Mouse (Mus musculus) lung, adult 18-20 months (tissue): Measurements from ENCODE around the gene Cebpg.

Experiments used
- DNase-seq, 2 experiments: peaks; one replicate each; pipeline ENCODE4 v3.0.0; 2022; ENCODE audit warnings: mixed read lengths in 2 of 2

Cebpg gene

DNA sequence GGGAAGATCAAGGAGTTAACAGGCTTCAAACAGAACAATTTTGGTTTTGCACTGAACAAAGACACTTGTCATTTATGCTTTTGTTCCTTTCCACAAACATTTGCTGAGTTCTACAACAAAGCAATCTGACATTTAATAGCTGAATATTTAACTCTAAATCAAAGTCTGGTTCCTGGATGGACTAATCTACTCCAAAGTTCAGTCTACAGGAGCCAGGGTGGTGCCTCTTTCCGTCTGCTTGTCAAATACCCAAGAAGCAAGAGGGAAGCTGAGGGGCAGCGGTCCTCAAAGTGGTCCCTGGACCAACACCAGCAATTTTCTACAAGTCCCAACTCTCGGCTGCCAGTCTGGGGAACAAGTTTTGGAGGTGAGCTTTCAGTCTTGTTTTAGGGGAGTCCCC lies 3.2 kb downstream of the Cebpg start:
- no peak for DNase-seq

DNA sequence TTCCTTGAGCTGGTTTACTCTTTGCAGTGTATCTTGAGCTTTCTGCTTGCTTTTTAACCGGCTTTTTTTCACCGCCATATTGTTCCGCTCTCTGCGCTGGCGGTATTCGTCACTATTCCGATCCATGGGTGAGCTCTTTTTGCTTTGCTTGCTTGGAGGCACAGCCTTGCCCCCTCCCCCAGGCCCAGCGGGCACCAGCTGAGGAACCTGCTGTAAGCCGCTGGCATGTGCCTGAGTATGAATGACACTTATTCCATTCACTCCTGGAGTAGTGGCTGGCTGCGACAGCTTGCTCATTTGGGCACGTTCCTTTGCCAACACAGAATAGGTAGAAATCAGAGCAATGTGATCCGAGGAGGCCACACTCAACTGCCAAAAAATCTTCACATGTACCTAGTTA lies 5.8 kb downstream of the Cebpg start:
- no peak for DNase-seq

DNA sequence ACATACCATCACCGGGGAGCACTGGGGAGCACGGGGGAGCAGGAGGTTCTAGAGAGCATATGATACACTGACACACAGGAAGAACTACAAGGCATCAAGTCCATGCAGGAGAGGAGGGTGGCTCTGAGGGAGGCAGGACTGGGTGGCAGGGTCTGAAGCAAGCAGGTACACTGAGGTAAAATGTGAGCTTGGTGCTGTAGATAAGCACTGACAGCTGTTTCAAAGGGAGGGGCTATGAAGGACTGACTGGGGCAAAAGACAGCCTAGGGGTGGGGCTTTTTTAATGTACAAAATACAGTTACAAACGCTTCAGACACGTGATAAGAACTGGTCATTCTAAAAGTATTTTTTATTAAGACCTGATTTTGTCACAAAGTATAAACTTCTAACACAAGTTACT lies 10.3 kb downstream of the Cebpg start:
- no peak for DNase-seq

DNA sequence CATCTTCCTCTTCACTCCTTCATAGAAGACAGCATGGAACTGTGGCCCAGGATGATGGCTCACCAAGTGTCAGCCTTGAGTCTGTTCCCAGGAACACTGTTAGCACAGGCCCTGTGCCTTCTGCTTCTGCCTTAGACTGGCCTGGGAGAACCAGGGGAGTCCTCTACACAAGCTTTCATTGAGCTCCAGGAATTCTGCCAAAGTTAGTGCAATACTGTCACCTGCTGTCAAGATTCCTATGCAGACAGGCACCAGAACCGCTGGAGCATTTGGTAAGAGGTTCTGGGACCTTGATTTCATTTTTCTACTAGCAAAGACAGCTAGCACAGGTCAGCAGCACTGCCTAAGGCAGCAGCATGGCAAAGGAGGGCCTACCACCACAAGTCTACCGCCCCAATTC lies 11.7 kb downstream of the Cebpg start:
- DNase-seq: no peak

DNA sequence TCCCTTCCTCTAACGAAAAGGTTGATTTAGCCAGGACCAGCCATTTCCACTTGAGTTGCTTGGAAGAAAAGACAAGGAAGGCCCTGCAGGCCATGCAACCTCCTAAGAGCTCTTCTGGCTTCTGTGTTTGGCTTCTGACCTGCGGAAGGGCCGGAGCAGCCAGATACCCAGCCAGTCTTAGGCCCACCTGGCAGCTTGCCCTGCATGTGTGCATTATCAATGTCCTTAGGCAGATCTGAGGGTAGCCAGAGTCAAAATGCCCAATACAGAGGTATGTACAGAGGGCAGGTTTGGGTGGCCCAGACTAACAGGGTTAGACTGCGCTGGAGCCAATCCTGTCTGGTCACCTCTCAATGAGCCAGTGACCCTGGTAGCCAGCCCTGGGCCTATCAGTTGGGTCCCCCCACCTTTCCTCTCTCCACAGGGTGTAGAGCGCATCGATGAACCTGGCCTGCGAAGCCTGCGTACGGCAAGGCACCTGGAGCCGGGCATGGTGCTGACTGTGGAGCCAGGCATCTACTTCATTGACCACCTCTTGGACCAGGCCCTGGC lies 13.0 kb downstream of the Cebpg start:
- no peak for DNase-seq

DNA sequence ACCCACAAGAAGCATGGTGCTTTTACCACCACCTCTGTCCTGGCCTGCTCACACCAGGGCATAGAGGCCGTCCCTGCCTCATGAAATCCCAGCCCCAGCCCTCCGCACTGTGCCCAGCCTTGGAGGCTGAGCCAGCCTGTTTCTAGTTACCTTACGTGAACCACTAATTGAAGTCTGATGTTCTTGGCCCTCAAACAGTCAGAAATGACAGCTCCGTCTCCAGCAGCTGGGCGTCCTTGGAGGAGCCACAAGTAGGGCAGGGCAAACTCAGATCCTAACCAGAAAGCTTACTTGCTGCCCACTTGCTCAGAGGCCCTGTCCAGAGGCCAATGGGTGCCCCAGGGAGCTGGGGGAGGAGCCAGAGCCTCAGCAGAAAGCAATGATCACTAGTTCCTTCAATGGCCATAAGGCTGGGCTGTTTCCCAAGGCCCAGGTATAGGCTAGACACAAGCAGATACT lies 13.6 kb downstream of the Cebpg start:
- peak; percentile 54 to 59 for DNase-seq

DNA sequence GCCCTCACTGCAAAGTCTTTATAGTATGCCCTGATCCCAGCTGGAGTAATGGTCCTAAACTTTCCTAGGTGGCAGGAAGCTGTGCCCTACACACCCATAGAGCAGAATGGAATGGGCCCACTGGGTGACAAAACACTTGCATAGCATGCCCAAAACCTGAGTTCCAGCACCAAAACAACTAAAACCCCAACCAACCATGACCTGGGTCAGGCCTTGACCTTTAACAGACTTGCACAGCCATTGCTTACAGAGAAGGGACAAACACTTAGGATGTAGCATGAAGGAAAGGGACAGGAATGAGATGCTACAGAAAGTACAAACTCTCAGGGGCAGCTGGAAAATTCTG lies 14.2 kb downstream of the Cebpg start:
- no peak for DNase-seq

DNA sequence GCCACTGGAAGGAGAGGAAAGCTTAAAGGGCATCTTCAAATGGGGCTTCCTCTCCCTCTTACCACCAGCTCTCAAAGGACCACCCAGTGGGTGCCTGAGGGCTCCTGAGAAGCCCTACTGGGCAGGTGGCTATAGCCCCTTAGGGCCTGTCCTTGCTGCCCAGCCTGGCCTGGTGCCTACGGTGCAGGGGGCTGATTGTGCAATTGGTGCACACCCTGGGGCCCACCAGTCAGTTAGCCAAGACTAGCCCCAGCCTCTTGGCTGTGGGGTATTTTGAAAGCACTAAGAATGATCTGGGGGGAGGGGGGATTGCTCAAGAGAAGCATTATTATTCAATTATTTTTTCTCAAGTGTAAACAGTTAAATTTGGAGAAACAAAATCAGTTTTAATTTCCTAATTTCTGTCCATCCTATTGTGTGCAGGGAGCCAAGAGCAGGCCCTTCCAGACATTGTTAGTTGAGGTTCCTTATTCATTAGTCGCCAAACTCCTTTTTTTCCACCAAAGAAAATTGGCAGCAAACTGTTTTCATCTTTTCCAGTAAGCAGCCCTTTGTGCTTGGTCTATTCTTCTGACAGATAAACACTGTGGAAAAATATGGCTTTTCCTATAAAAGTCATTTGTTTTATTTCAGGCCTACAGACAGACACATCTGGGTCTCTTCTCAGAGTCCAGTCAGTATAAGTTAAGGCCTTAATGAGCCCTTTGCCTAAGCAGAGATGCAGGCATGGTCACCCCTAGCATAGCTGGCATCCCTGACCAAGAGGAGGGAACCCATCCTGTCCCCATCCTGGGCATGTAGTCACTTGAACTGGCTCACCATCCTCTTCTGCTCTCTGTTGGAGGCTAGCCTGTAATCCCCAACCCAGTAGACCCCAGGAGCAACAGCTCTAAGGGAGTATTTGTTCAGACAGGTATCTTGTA lies 14.8 kb downstream of the Cebpg start:
- DNase-seq: peak; percentile 51 to 63

DNA sequence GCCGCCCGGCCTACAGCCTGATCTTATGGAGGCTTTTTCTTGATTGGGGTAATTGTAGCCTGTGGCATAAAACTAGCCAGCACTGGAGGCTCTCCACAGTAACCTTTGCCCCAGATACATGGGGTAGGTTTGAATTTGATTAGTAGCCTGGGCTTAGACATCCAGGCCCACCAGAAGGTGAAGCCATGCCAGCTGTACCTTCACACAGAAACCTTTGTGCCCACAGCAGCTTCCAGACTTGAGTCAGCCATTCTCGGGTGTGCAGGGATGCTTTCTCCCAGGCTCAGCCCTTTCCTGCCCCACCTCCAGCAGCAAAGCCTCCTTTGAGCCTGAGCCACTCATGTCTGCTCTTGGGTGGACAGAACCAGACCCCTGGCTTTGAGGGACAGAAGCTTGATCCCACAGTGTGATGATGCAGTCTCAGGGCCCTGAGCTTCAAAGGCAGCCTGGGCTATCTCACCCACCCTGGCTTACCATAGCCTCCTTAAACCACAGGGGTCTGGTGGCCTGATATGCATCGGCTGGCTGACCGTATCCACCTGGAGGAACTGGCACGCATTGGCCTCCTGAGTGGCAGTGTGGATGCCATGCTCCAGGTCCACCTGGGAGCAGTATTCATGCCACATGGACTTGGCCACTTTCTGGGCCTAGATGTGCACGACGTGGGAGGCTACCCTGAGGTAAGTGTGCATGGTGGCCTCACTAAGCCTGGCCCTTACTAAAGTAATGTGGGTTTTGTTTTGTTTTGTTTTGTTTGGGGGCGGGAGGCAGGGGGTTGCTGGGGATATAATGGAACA lies 16.0 kb downstream of the Cebpg start:
- DNase-seq: no peak

DNA sequence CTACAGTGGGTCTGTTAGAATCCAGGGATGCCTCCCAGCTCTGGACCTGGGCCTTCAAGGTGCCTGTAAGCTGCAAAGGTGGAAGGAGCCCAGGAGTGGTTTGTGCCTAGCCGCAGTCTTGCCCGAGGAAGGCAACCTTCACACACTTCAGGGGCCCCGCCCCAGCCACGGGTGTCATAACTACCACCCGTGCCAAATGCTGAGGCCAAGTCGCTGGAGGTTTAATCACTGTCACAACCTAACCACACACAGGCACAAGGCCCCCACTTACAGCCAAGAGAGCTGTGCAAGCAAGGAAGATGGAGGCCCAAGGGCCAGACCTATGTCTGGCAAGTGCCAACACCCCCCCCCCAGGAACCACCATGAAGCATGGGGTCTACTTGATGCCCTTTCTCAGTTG lies 19.0 kb downstream of the Cebpg start:
- peak; percentile 57 to 66 for DNase-seq

DNA sequence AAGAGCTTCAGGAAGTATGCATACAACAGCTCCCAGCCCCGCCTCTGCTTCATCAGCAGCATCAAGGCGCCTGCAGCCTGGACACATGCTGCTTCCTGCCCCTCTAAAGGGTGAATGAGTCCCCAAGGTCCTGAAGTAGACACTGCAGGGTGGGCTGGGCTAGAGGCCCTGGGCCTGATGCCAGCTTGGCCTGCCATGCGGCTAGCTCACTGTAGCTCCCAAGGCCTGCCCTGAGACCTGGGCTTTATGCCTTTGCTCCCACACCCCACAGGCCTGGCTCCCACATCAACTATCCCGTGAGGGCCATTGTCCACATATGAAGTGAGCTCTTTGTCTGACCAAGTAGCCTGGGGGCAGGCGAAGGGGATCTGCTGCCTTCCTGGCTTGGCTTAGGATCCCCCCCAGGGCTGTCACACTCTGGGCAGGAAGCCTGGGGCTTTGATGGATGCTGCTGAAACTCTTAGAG lies 20.1 kb downstream of the Cebpg start:
- no peak for DNase-seq

DNA sequence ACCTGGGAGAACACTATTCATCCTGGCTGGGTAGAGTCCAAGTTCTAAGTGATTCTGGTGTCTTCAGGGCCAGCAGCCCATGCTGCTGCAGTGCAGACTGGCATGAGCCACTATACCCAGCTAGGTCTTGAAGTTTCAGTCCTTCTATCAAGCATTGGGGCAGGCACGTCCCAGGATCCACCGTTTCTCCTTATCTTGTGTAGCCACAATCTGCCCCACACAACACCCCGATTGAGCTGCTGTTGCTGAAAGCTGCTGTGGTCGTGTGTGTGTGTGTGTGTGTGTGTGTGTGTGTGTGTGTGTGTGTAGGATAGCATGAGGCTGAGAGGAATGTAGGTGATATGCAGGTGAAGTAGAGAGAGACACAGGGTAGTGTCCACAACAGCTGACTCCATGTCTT lies 20.8 kb downstream of the Cebpg start:
- no peak for DNase-seq

DNA sequence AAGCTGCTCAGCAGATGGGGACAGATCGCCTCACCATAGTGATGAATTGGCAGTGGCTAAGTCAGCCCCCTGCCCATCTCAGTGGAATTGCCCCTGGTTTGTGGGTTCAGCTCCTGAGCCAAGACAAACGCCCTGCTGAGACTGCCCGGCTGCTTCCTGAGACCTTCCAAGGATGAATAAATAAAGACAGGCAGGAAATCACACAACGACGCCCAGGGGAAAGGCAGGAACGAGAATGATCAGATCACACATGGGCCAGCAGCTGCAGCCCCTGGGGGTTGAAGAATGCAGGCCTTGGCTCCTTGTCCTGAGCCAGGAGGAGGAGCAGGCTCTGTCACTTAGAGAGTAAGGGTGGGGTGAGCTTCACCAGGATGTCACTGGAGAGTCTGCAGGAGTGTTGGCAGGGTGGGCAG lies 21.2 kb downstream of the Cebpg start:
- DNase-seq: no peak

DNA sequence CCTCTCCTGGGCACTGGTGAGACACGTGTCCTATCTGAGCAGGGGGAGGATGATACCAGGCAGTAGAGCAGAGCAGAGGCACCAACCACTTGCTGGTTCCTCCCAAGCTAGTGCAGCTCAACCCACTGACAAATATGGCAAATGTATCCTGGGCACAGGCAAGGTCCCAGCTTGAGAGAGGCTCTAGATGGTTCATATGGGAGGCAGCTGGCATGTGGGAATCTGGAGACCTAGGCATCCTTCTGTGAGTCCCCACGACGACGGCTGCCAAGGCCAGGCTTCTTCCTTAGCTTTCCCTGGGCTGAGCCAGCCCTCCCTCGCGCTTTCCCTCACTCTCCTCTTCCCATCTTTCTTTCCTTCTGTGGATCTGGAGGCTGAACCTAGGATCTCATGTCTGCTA lies 25.8 kb downstream of the Cebpg start:
- DNase-seq: no peak

DNA sequence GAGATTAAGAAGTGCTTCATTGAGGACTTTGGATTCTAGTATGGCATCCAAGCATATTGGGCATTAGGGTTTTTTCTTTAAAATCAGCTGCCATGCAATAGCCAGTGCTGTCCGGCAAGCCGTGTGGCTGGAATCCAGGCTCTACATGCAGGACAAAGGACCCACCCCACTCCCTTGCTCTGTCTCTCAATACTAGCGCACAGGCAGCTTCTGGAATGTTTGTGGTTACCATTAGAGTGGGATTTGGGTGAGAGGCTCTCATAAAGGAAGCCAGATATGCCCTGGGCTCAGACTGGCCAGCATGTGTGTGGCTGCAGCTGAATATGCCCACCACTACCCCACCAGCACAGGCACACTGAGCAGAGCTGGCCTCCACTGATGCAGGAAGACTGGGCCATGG lies 26.7 kb downstream of the Cebpg start:
- DNase-seq: no peak

DNA sequence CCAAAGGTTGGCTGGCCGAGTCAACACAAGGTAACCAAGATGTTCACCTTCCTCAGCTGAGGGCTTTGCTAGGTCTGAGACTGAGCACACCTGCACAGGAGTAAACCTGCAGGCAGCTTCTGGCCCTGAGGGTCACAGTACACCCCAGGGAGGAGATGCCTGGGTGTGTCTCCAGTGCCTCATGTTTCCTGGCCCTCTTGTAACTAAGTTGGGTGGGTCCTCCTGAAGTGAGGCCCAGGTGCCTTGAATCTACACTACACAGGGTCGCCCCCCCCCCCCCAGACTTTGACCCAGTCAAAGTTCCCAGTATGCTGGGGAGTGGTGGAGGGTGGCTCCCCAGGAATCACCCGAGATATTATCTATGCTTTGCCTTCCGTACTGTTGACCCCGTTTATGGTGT lies 27.1 kb downstream of the Cebpg start:
- DNase-seq: no peak

DNA sequence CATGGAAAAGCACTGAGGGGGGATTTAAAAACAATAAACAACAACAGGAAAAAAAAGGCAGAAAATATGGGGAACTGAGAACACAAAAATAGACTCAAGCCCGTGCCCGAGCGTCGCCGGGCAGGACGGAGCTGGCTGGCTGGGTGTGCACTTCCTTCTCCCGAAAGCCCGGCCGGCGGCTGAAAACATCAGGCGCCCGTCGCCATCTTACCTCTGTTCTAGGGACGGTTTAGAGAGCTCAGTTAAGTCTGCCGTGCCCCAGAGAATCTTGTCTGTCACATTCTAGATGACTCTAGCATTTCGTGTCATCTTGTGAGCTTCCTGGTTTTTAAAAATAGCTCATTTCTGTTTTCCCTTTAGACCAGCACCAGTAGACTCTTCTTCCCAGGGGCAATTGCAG lies 27.8 kb downstream of the Cebpg start:
- DNase-seq: no peak

DNA sequence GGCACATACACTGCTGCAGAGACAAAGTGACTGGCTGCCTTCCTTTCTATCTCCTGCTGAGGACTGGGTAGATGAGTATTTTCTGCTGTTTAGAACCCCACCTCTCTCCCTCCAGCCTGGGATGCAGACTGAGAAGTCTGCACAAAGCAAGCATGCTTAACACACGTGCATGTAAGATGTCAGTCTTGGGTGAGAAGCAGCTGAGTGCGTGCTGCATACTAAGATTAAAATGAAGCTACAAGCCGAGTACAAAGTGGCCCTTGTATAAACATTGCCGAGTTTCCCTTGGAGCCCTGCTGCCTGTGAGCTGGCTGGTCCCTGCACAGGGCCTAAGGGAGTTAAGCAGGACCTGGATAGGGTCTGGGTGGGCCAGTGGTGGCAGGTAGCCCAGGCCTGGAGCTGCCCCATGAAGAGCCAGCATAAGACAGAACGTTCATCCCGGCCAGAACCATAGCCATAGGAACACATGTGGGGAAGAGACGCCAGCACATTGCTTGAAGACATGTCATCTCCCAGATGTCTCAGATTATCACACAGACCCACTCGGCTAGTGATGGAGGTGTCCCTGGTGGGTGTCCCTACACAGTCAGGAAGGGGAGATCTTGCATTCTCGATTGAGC lies 28.5 kb downstream of the Cebpg start:
- DNase-seq: no peak

DNA sequence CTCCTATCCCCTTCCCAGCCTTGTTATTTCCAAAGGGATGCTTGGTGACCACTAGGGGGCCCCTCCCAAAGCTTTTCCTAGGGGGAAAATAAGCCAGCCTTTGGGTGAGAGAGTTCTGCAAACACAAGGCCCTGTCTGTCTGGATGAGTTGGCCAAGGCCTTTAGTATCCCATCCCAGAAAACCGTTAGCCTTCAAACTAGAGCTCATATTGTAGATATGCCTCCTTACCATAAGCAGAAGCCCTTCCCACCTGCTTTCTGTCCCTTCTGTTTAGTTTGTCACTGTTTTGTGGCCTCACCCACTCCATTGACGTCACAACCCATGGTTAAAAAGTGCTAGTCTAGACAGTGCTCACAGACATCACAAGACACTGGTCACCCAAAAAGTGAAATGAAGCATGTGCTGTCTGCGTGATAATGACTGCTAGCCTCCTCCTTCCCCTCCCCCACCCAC lies 29.5 kb downstream of the Cebpg start:
- DNase-seq: peak; percentile 64 to 67

DNA sequence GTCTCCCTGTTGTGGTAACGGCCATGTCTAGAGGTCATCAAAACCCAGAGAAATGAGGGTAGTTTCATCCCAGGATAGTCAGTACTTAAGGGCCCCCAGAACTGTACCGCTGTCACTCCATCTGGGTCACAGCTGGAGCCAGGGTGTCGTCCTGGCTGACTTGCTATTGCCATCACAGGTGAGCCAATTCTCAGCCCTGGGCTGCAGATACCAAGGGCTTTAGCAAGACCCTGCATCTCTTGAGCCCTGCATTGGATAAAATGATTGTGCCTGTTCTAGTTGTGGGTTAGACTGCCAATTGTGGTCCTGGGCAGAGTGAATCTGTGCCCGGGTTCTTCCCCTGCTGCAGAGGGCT lies 30.1 kb downstream of the Cebpg start:
- no peak for DNase-seq

DNA sequence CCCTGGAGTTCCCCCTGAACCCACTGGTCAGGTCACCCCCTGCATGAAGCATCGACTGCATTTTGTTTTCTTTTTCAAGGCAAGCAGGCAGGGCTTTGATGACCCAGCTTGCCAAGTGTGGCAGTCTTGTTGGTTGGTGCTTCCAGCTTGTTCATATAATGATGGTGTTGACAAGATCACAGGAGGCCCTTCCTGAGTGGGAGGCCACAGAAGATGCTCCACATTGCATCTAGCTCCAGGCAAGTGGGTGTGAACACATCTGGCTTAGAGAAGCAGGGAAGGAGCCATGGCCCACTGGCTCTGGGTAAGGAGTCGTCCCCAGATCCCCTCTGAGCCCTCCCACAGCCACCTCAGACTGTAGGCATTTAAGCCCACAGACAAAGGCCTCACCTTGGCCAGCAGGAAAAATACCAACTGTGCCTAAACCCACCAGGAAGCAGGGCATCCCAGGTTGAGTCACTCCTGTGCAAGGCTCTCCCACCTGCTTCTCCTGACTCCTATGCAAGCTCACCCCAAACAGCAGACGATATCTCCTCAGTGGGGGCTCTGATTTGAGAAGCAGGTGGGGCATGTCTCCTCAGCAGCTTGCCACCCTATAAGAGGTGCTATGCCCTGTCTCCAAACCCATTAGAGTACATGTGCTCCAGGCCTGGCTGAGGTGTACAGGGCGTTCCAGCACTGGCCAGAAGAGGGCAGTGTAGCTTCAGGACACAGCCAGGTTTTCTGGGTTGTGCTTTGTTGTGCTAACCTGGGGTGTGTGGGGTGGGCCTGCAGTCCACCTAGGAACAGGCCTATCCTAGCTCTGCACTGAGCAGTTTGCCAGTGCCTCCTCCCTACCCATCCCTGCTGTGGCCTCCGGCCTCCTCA lies 30.7 kb downstream of the Cebpg start:
- peak; percentile 80 to 82 for DNase-seq

DNA sequence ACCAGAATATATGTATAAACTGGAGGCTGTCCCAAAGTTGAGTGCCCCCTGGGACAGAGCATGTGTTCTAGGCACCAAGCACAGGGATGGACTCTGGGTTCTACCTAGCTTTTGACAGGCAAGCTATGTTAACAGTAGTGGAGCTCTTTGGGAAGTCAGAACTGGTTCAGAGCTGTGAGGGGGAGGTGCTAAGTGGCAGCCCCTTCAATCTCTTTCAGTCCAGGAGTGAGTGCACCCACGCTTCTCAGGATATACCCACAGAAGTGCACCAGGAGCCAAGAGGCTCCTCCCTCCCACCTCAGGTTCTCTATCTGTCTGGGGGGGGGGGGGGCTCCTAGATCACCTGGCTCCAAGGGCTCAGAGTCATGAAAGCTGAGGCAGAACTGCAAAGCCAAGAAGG lies 31.9 kb downstream of the Cebpg start:
- no peak for DNase-seq
